Mouse (Mus musculus): ENCODE results near the gene Tmem150c. TPM values are rescaled to one million over a fixed set of nuclear protein-coding genes. Genes with fewer than 3 reads are reported as not detected.

Gene Tmem150c
- 3.8 TPM for polyA plus RNA-seq (2014; fragmentation: Illumina TruSeq; extraction: RNeasy Lipid Tissue Mini Kit (QIAGEN cat#74804); ENCODE audit: low read depth, low replicate concordance)

GRCm38 (mm10) chr5:100159638-100159973, at the start of gene Tmem150c:
Gene Tmem150c, minus strand, starts transcription at chr5:100159808.

GRCm38 (mm10) chr5:100039602-100040142, 119.9 kb downstream of the Tmem150c start, which contains the start of the genes Hnrnpdl and Enoph1:
Gene Hnrnpdl, minus strand, starts transcription at chr5:100039664.
Gene Enoph1, plus strand, starts transcription at chr5:100039985.

Other genes starting within 250 kb of the Tmem150c start
- gene Hnrnpd, start 180.9 kb downstream of the Tmem150c start, polyA plus RNA-seq (2014; fragmentation: Illumina TruSeq; extraction: RNeasy Lipid Tissue Mini Kit (QIAGEN cat#74804); ENCODE audit: low read depth, low replicate concordance): 108 TPM
- gene 4930524J08Rik, start 180.7 kb downstream of the Tmem150c start, polyA plus RNA-seq (2014; fragmentation: Illumina TruSeq; extraction: RNeasy Lipid Tissue Mini Kit (QIAGEN cat#74804); ENCODE audit: low read depth, low replicate concordance): not detected
- gene Hnrnpdl, start 120.1 kb downstream of the Tmem150c start, polyA plus RNA-seq (2014; fragmentation: Illumina TruSeq; extraction: RNeasy Lipid Tissue Mini Kit (QIAGEN cat#74804); ENCODE audit: low read depth, low replicate concordance): 122 TPM
- gene Enoph1, start 119.8 kb downstream of the Tmem150c start, polyA plus RNA-seq (2014; fragmentation: Illumina TruSeq; extraction: RNeasy Lipid Tissue Mini Kit (QIAGEN cat#74804); ENCODE audit: low read depth, low replicate concordance): 8.4 TPM